Comparison of ENCODE assay signal across 9 mouse cellular contexts in genomic region chr10:75897373-75897772, GRCm38 (mm10). TPM values are rescaled to one million over a fixed set of nuclear protein-coding genes. Genes with fewer than 3 reads are reported as not detected.
A peak's percentile ranks its signal among the peaks of the same experiment; 100 is the strongest.
DNase-seq lines count a peak whose midpoint lies in the region; ATAC-seq lines count a peak whose summit lies in the region.
"Had no signal": no experiment of that assay in that cellular context is flagged by ENCODE, and none has a peak within 500 bp of the region (broad histone marks: within the 10 kb centered on the region; RNA-seq: fewer than 3 reads in every experiment).

No protein-coding gene starts in this region.

- peaks cover 70% of the 10 kb centered on the region for H3K36me3 ChIP-seq in midbrain, embryonic 14.5 days (ENCODE audit: control insufficient read depth, insufficient read depth, low read length)
- H3K36me3 ChIP-seq in midbrain, embryonic 15.5 days (replicated peaks): peaks cover 46% of the 10 kb centered on the region
- peaks cover 27% of the 10 kb centered on the region for H3K36me3 ChIP-seq in limb, embryonic 11.5 days (ENCODE audit: control insufficient read depth, insufficient read depth, low read length)

- H3K9me3 ChIP-seq in midbrain, embryonic 14.5 days (ENCODE audit: control insufficient read depth, low read length): no peaks in the 10 kb centered on the region
- H3K9me3 ChIP-seq in midbrain, embryonic 15.5 days: no peaks in the 10 kb centered on the region
- no peaks in the 10 kb centered on the region for H3K9me3 ChIP-seq in limb, embryonic 11.5 days (ENCODE audit: control insufficient read depth, low read length)
- H3K9me3 ChIP-seq: stomach, embryonic 15.5 days had no signal

- no peak overlapping the region for H3K9ac ChIP-seq in midbrain, embryonic 14.5 days (replicated peaks; ENCODE audit: low read length)
- H3K9ac ChIP-seq in midbrain, embryonic 15.5 days: no peak overlapping the region
- H3K9ac ChIP-seq in limb, embryonic 11.5 days (ENCODE audit: low read length): no peak overlapping the region
- H3K9ac ChIP-seq: stomach, embryonic 15.5 days had no signal

- H3K27me3 ChIP-seq in midbrain, embryonic 14.5 days (ENCODE audit: control insufficient read depth, insufficient read depth, low read length): no peaks in the 10 kb centered on the region
- H3K27me3 ChIP-seq in midbrain, embryonic 15.5 days (replicated peaks): no peaks in the 10 kb centered on the region
- no peaks in the 10 kb centered on the region for H3K27me3 ChIP-seq in limb, embryonic 11.5 days (ENCODE audit: control insufficient read depth, insufficient read depth, low read length)
- H3K27me3 ChIP-seq: stomach, embryonic 15.5 days had no signal

- ATAC-seq in midbrain, embryonic 14.5 days (ENCODE audit: low FRiP score, low TSS enrichment): no peak
- ATAC-seq in midbrain, embryonic 15.5 days (replicated peaks): no peak
- no peak for ATAC-seq in limb, embryonic 11.5 days (ENCODE audit: insufficient number of reproducible peaks, low FRiP score, low TSS enrichment, low read depth)
- no peak for ATAC-seq in monocyte, adult 5-6 weeks (replicated peaks; ENCODE audit: insufficient number of reproducible peaks, low FRiP score, low TSS enrichment, poor library complexity, severe bottlenecking)

- 38% methylated on average over 6 of the region's 6 CpGs for WGBS in midbrain, embryonic 14.5 days
- 33% methylated on average over 6 of the region's 6 CpGs for WGBS in midbrain, embryonic 15.5 days
- 41% methylated on average over 6 of the region's 6 CpGs for WGBS in limb, embryonic 11.5 days

- intact Hi-C loops in heart, postnatal 14 days (cut with DNase I): loop anchor here (1.0 kb wide), 1 partner anchor 54 kb away; no protein-coding TSS in a partner anchor

- no peak overlapping the region for H3K4me2 ChIP-seq in midbrain, embryonic 14.5 days (ENCODE audit: low read length)
- H3K4me2 ChIP-seq in midbrain, embryonic 15.5 days: no peak overlapping the region
- no peak overlapping the region for H3K4me2 ChIP-seq in limb, embryonic 11.5 days (ENCODE audit: low read depth, severe bottlenecking)
- H3K4me2 ChIP-seq: stomach, embryonic 15.5 days had no signal

- H3K4me3 ChIP-seq in midbrain, embryonic 14.5 days (replicated peaks; ENCODE audit: low read depth, low read length): no peak overlapping the region
- no peak overlapping the region for H3K4me3 ChIP-seq in midbrain, embryonic 15.5 days
- no peak overlapping the region for H3K4me3 ChIP-seq in limb, embryonic 11.5 days (ENCODE audit: low read depth, low read length)
- H3K4me3 ChIP-seq: stomach, embryonic 15.5 days had no signal

- H3K27ac ChIP-seq in midbrain, embryonic 14.5 days (replicated peaks; ENCODE audit: low read depth, low read length): no peak overlapping the region
- no peak overlapping the region for H3K27ac ChIP-seq in midbrain, embryonic 15.5 days
- H3K27ac ChIP-seq in limb, embryonic 11.5 days (replicated peaks; ENCODE audit: low read depth, low read length): no peak overlapping the region
- H3K27ac ChIP-seq: stomach, embryonic 15.5 days had no signal

- H3K4me1 ChIP-seq in midbrain, embryonic 14.5 days (ENCODE audit: control insufficient read depth, insufficient read depth, low read length): peaks cover 5% of the 10 kb centered on the region; the same call in 1 of the 2 replicates
- H3K4me1 ChIP-seq in midbrain, embryonic 15.5 days: peaks cover 10% of the 10 kb centered on the region
- peaks cover 5% of the 10 kb centered on the region; the same call in 1 of the 2 replicates for H3K4me1 ChIP-seq in limb, embryonic 11.5 days (ENCODE audit: control insufficient read depth, insufficient read depth, low read length)

- peak; percentile 83 for DNase-seq in midbrain, embryonic 14.5 days
- DNase-seq in adrenal gland, adult (ENCODE audit: inconsistent age in 2 of 2, low spot score in 1 of 2): peak; percentile 73 to 91
- peak; percentile 66 to 79 for DNase-seq in cerebellum, postnatal 4 days (ENCODE audit: low spot score in 2 of 2)
- peak; percentile 74 to 79 for DNase-seq in heart, postnatal 14 days
- peak; percentile 87 for DNase-seq in limb, embryonic 11.5 days (ENCODE audit: low spot score)
- DNase-seq in right cerebral cortex, adult 2 months (ENCODE audit: low spot score in 2 of 2): peak; percentile 78

RNA-seq across cellular contexts. Expression of gene Derl3, which starts 4.2 kb away (rescaled TPM):
- polyA plus RNA-seq in midbrain, embryonic 14.5 days (2014; fragmentation: Nextera tagmentation; extraction: Ambion mirVana): 1.2 TPM in 2 replicates
- polyA plus RNA-seq in midbrain, embryonic 15.5 days (2015; fragmentation: Nextera tagmentation; extraction: Ambion mirVana): 2.1 and 2.8 TPM in 2 replicates
- under 1 TPM in 1 of 2 experiments, not detected in 1; 0.51 TPM for total RNA-seq in heart, postnatal 14 days (2021)
- 3.8 and 3.9 TPM in 2 replicates for polyA plus RNA-seq in limb, embryonic 11.5 days (2014; fragmentation: Nextera tagmentation; extraction: Ambion mirVana)
- 2.7 to 7.1 TPM (median 4.3 TPM) in 3 replicates for total RNA-seq in monocyte, adult 5-6 weeks (2017)

RNA-seq across cellular contexts. Expression of gene Smarcb1, which starts 24.0 kb away (rescaled TPM):
- 277 and 283 TPM in 2 replicates for polyA plus RNA-seq in midbrain, embryonic 14.5 days (2014; fragmentation: Nextera tagmentation; extraction: Ambion mirVana)
- 300 and 303 TPM in 2 replicates for polyA plus RNA-seq in midbrain, embryonic 15.5 days (2015; fragmentation: Nextera tagmentation; extraction: Ambion mirVana)
- total RNA-seq in heart, postnatal 14 days (2021): 10 to 100 TPM; 26.1 to 29.1 TPM
- 260 and 263 TPM in 2 replicates for polyA plus RNA-seq in limb, embryonic 11.5 days (2014; fragmentation: Nextera tagmentation; extraction: Ambion mirVana)
- total RNA-seq in monocyte, adult 5-6 weeks (2017): 16.2 to 31.0 TPM (median 19.4 TPM) in 3 replicates

RNA-seq across cellular contexts. Expression of gene Chchd10, which starts 35.6 kb away (rescaled TPM):
- 44.2 and 76.8 TPM in 2 replicates for polyA plus RNA-seq in midbrain, embryonic 14.5 days (2014; fragmentation: Nextera tagmentation; extraction: Ambion mirVana)
- 82.8 and 88.3 TPM in 2 replicates for polyA plus RNA-seq in midbrain, embryonic 15.5 days (2015; fragmentation: Nextera tagmentation; extraction: Ambion mirVana)
- 1,000 to 10,000 TPM; 1,290 to 1,409 TPM for total RNA-seq in heart, postnatal 14 days (2021)
- 4.5 and 6.2 TPM in 2 replicates for polyA plus RNA-seq in limb, embryonic 11.5 days (2014; fragmentation: Nextera tagmentation; extraction: Ambion mirVana)
- total RNA-seq in monocyte, adult 5-6 weeks (2017): 1.4 to 5.9 TPM (median 5.8 TPM) in 3 replicates

RNA-seq across cellular contexts. Expression of gene Mif, which starts 37.3 kb away (rescaled TPM):
- polyA plus RNA-seq in midbrain, embryonic 14.5 days (2014; fragmentation: Nextera tagmentation; extraction: Ambion mirVana): 1,381 and 1,864 TPM in 2 replicates
- 1,455 and 1,508 TPM in 2 replicates for polyA plus RNA-seq in midbrain, embryonic 15.5 days (2015; fragmentation: Nextera tagmentation; extraction: Ambion mirVana)
- total RNA-seq in heart, postnatal 14 days (2021): 100 to 1,000 TPM; 215 to 220 TPM
- polyA plus RNA-seq in limb, embryonic 11.5 days (2014; fragmentation: Nextera tagmentation; extraction: Ambion mirVana): 2,626 and 2,699 TPM in 2 replicates
- total RNA-seq in monocyte, adult 5-6 weeks (2017): 37.4 to 54.1 TPM (median 41.4 TPM) in 3 replicates

RNA-seq across cellular contexts. Expression of gene Mmp11, which starts 38.9 kb away (rescaled TPM):
- 13.3 and 16.5 TPM in 2 replicates for polyA plus RNA-seq in midbrain, embryonic 14.5 days (2014; fragmentation: Nextera tagmentation; extraction: Ambion mirVana)
- polyA plus RNA-seq in midbrain, embryonic 15.5 days (2015; fragmentation: Nextera tagmentation; extraction: Ambion mirVana): 18.2 and 21.6 TPM in 2 replicates
- total RNA-seq in heart, postnatal 14 days (2021): 1 to 10 TPM; 5.0 to 9.7 TPM
- polyA plus RNA-seq in limb, embryonic 11.5 days (2014; fragmentation: Nextera tagmentation; extraction: Ambion mirVana): 66.1 and 75.2 TPM in 2 replicates
- 1.1 TPM in 1 of 3 replicates, not detected in the others for total RNA-seq in monocyte, adult 5-6 weeks (2017)
